Mouse (Mus musculus): Measurements from ENCODE around the gene Zfp280d. TPM values are rescaled to one million over a fixed set of nuclear protein-coding genes. Genes with fewer than 3 reads are reported as not detected.
"Not testable (repeated sequence)": the region's sequence is repeated elsewhere in the genome, so short reads cannot be mapped to it uniquely, and the experiment has no call there.

Gene Zfp280d
- total RNA-seq, 1 experiment from 2014 or later: 79.6 TPM

DNA sequence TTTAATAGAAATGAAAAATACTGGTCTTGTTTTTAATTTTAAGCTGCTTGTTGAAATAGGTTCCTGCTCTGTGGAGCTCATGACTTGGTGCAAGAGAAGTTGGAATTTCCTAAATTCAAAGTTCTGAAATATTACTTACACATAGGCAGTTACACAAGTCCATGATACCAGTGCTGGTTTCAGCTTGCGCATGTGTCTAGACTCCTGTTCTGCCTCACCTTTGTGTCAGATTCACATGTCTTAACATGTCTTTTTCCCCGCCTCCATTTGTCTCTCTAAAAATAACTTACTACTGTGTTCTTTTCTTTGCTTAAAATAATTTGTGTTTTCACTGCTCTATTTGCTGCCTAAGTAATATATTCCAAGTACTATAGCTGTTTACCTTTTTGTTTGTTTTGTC, 64.5 kb downstream of the Zfp280d start:
- ATAC-seq (ENCODE audit: extremely low read depth, insufficient number of reproducible peaks, low FRiP score, poor library complexity, severe bottlenecking): no peak

DNA sequence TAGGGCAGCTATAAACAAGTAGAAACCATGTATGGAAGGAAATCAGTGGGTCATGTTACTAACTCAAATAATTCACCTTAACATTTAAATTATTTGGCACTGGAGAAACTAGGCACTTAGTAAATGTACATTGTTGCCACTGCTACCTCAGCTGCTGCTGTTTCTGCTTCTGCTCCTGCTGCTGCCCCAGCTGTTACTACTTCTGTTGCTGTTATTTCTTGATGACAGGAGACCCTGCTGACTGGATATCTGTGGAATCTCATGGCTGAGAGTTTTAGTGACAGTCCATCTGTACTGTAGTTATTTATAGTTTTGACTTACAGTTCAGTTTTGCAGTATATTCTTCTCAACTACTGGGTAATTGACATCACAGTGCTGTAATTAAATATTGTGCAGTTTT, 69.2 kb downstream of the Zfp280d start:
- no peak for ATAC-seq (ENCODE audit: extremely low read depth, insufficient number of reproducible peaks, low FRiP score, poor library complexity, severe bottlenecking)

DNA sequence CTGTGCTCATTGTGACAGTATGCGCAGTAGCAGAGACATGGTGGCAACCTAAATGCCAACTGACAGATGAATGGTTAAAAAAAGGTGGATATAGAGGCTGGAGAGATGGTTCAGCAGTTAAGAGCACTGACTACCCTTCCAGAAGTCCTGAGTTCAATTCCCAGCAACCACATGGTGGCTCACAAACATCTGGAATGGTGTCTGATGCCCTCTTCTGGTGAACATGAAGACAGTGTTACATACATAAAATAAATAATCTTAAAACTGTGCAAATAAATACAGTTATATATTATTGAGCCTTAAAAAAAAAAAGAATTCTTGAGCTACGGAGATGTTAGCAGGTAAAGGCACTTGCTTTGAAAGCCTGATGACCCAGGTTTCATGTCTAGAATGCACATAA, 97.7 kb downstream of the Zfp280d start:
- ATAC-seq (ENCODE audit: extremely low read depth, insufficient number of reproducible peaks, low FRiP score, poor library complexity, severe bottlenecking): no peak

DNA sequence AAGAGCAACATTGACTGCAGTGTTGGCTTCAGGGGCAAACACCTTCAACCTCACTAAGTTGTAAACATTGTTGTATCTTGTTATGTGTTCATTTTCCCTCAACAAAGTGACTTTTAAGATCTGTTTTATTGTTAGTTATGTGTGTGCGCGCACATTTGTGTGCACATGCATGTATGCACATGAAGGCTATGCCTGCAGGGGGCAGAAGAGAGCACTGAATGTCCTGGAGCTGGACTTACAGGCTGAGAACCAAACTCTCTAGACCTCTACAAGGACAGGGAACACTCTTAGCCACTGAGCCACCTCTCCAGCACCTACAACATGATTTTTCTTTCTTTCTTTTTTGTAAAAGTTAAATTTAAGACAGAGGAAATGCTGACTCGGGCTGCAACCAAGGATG, 99.4 kb downstream of the Zfp280d start:
- no peak for ATAC-seq (ENCODE audit: extremely low read depth, insufficient number of reproducible peaks, low FRiP score, poor library complexity, severe bottlenecking)

DNA sequence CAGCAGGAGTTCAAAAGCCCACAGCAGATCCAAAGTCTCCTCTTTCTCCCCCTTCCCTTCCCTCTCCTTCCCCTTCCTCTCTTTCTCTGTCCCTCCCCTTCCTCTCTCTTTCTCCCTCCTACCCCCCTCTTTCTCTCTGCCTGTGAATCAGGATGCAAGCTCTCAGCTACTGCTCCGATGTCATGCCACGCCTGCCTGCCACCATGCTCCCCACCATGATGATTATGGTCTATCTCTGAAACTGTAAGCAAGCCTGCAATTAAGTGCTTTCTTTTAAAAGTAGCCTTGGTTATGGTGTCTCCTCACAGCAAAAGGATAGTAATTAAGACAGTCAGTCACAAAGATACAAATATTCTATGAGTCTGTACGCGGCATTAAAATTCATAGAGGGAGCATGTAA, 100.3 kb downstream of the Zfp280d start:
- ATAC-seq (ENCODE audit: extremely low read depth, insufficient number of reproducible peaks, low FRiP score, poor library complexity, severe bottlenecking): no peak

DNA sequence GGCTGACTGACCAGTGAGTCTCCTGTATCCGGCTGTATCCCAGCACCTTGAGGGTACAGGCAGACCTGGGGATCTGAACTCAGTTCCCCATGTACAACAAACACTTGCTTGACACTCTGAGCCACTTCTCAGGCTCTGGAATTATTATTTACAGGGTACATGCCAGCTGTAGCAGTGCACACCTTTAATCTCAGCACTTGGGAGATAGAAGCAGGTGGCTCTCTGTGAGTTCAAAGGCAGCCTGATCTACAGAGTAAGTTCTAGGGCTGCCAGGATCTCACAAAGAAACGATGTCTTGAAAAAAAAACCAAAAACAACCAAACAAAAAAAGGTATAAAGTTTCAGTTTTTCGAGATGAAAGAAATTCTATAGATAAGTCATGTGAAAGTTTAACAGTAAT, 101.0 kb downstream of the Zfp280d start:
- no peak for ATAC-seq (ENCODE audit: extremely low read depth, insufficient number of reproducible peaks, low FRiP score, poor library complexity, severe bottlenecking)

DNA sequence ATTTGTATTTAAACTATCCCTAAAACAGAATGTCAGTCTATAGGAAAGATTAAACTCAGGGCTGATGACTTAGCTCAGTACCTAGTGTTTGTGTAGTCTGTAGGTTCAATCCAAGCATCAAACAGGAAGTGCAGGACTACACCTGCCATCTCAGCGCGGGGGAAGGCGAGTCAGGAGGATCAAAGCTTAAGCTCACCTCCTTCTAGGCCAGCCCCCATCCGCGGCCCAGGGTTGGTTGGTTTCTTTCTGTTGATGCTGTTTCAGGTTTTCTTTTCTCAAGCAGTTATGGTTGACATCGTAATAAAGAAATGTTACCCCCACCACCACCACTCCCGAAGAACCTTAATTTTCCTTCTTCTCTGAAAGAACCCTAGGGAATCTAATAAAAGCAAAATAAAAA, 111.1 kb downstream of the Zfp280d start:
- ATAC-seq (ENCODE audit: extremely low read depth, insufficient number of reproducible peaks, low FRiP score, poor library complexity, severe bottlenecking): no peak

DNA sequence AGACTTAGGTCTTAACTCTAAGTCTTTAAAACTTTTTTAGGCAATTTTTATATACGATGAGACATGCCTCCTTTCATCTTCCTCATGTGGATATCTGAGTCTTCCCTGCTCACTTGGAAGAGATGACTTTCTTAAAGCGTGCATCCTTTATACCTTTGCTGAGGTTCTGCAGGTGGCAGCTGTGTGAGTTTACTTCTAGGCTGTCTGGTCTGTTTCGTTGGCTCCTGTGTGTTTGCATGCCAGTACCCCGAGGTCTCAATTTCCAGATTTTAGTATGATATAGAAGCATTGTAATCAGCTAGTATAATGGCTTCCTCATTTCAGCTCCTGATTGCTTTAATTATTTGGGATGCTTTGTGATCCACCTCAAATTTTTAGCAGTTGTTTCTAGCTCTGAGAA, 114.3 kb downstream of the Zfp280d start:
- ATAC-seq (ENCODE audit: extremely low read depth, insufficient number of reproducible peaks, low FRiP score, poor library complexity, severe bottlenecking): no peak

DNA sequence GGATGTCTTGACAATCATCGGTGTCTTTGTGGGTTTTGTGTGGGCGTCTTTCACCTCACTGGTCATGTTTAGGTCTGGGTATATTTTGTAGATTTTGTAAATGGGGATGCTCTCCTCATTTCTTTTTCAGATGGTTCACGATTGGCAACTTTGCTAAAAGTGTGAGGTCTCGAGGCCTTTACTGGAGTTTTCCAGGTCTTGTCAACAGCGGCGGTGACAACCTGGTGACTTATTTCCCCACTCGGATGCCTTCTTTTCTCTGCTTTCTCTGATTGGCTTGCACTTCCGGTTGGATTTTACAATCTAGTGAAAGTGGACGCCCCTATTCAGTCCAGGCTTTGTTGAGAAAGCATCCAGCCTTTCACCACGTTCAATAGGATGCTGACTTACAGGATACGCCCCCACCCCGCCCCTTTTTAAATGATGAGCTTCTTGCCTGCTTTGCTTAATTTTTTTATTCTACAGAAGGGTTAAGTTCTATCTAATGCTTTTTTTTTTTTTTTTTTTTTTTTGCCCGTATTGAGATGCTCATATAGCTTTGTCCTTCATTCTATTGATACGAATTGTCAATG, 114.9 kb downstream of the Zfp280d start:
- no peak for ATAC-seq (ENCODE audit: extremely low read depth, insufficient number of reproducible peaks, low FRiP score, poor library complexity, severe bottlenecking)

DNA sequence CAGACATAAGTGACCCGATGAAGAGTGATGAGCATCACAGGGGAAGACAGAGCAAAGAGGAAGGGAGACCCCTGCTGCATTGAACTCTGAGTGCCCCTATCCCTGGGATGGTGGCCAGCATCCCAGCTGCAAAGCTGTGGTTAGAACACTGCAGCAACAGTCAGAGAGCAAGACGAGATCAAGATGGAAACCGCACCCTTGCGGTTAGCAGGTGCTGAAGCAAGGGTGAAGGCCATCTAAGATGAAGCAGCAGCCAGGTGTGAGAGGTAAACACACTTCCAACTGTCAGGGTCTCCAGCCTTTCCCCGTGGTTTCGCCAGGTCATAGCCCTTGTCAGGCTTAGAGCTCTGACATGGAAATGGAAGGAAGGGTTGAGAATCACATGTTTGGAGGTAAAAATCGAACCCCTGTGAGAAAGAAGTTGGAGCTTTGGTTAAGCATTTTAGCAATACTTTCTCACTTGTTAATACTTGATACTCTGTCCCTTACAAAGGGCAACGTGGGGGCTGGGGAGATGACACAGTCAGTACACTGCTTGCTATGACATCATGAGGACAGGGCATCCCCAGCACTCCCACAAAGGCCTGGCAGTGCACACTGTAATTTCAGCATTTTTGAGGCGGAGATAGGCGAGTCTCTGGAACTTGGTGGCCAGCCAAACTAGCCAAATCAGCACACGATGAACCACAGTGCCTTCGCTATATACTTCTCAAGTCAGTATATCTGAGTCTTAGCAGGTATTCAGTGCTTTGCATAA, 115.8 kb downstream of the Zfp280d start:
- no peak for ATAC-seq (ENCODE audit: extremely low read depth, insufficient number of reproducible peaks, low FRiP score, poor library complexity, severe bottlenecking)

DNA sequence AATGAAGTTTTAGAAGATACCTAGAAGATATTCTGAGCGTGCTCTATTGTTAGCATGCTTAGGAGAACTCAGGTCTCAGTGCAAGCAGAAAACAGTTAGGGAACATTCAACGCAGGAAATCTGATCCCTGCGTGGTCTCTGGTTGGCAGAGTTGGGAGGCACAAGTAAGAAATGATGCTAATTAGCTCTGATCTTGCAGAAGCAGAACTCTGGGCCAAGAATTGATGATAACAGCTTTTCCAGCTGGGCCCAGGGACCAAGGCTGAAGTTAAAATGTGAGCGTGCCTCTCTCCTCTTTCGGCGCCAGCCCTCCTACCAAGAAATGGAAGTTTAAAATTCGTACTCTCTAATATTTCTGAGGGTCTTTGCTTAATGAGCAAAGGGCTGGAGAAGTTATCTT, 118.0 kb downstream of the Zfp280d start:
- ATAC-seq (ENCODE audit: extremely low read depth, insufficient number of reproducible peaks, low FRiP score, poor library complexity, severe bottlenecking): no peak

DNA sequence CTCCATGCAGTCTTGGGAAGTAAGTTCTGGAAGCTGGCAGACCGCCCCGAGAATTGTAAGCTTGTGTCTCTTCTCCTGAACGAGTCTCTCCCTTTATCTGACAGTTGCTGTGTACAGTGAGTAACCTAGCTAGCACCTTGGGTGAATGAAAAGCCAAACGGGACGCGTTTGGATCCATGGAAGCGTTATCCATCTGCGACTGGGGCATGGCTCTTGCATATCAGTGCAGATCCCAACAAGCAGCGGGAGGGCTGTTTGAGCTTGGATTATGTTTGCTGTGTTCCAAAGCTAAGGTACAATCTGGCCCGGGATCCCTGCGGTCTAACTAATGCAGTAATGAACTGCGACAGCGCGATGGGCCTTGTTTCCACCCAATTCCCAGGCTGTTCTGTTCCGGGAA, 118.6 kb downstream of the Zfp280d start:
- no peak for ATAC-seq (ENCODE audit: extremely low read depth, insufficient number of reproducible peaks, low FRiP score, poor library complexity, severe bottlenecking)

DNA sequence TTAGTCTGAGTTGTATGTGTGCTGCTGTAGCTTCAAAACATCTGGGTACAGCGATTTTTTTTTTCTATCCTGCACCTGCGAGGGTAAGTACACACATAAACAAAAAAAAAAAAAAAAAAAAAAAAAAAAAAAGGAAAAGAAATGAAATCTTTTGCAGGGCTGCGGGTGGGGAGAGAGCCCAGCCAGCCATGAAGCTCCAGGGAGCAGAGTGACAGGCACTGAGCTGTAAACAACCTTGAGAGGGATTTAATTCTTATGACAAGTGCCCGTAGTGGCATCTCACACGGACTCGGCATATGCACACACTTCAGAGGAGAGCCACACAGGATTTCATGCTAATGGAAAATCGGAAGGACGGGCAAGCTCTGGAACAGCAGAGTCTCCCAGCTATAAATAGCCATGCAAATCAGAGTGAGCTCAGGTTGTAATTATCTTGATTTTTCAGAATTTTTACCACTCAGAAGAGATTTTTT, 119.2 kb downstream of the Zfp280d start:
- no peak for ATAC-seq (ENCODE audit: extremely low read depth, insufficient number of reproducible peaks, low FRiP score, poor library complexity, severe bottlenecking)

DNA sequence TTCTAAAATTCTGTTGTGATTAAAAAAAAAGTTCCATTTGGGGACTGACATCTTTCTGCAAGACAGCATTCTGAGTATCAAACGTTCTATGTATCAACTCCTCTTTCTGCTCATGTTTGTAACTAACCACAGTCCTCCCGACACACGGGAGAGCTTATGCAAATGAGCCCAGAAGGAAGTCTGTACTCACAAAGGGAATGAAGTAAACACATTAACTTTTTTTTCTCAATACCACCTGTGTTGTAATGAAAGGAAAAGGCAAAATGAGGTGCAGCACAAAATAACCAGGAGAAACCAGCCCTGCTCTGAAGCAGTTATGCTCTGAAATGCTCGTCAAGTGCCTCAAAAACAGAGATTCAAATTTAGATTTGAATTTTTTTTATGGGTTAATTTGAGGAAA, 125.5 kb downstream of the Zfp280d start:
- no peak for ATAC-seq (ENCODE audit: extremely low read depth, insufficient number of reproducible peaks, low FRiP score, poor library complexity, severe bottlenecking)

DNA sequence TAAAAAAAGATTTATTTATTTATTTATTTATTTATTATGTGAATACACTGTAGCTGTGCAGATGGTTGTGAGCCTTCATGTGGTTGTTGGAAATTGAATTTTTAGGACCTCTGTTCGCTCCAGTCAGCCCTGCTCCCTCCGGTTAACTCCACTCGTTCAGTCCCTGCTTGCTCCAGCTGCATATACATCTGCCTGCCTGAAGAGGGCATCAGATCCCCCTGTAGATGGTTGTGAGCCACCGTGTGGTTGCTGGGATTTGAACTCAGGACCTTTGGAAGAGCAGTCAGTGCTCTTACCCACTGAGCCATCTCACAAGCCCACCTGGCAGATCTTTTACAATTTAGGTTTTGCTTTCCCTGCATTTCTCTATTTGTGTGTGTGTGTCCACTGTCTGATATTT, 127.1 kb downstream of the Zfp280d start:
- not testable (repeated sequence) for ATAC-seq (ENCODE audit: extremely low read depth, insufficient number of reproducible peaks, low FRiP score, poor library complexity, severe bottlenecking)

DNA sequence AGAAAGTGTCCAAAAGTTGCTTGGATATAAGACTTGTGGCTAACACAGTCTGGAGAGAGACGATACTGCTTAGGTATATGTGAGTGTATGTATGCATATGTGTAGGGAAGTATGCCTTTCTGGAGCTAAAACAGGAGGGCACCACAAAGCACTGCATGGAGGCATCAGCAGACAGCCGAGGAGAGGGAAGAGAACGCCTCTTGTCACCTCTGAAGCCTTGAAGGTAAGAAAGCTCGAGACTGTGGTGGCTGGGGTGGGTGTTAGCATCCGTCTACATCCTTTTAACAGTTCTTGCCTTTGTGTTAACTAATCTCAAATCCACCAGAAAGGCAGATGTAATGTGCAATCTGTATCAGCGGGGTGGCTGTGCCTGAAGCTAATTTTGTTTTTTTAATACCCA, 128.8 kb downstream of the Zfp280d start:
- no peak for ATAC-seq (ENCODE audit: extremely low read depth, insufficient number of reproducible peaks, low FRiP score, poor library complexity, severe bottlenecking)

DNA sequence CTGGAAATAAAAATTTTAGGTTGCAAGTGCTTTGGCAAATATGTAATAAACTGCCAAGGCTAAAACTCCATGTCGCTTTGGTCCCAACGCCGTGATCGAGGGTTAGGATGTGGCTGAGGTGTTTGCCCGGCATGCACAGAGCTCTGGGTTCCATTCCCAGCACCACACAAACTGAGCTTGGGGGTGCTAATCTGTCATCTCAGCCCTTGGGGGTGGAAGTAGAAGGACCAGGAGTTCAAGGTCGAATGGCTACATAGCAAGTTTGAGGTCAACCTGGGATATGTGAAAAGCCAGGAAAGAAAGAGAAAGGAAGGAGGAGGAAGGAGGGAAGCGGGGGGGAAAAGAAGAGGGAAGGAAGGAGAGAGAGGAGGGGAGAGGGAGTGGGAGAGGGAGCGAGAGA, 129.8 kb downstream of the Zfp280d start:
- ATAC-seq (ENCODE audit: extremely low read depth, insufficient number of reproducible peaks, low FRiP score, poor library complexity, severe bottlenecking): no peak

DNA sequence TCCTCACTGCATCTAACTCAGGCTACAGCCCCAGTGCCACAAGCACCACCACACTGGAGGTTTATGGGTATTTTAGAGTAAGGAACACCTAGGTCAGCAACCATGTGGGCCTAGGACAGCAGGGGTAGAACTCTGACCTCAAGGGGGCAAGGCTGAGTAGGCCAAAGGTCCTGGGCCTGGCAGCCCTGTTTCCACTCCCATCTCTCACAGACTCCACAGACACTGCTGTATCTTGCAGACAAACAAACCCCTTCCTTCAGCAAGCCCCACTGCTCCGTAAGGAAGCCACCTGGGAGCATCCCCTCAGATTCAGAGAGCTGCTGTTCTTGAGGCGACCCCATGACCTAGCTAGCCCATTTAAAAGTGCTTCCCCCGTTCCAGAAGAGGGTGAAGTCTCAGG, 130.3 kb downstream of the Zfp280d start:
- ATAC-seq (ENCODE audit: extremely low read depth, insufficient number of reproducible peaks, low FRiP score, poor library complexity, severe bottlenecking): no peak

DNA sequence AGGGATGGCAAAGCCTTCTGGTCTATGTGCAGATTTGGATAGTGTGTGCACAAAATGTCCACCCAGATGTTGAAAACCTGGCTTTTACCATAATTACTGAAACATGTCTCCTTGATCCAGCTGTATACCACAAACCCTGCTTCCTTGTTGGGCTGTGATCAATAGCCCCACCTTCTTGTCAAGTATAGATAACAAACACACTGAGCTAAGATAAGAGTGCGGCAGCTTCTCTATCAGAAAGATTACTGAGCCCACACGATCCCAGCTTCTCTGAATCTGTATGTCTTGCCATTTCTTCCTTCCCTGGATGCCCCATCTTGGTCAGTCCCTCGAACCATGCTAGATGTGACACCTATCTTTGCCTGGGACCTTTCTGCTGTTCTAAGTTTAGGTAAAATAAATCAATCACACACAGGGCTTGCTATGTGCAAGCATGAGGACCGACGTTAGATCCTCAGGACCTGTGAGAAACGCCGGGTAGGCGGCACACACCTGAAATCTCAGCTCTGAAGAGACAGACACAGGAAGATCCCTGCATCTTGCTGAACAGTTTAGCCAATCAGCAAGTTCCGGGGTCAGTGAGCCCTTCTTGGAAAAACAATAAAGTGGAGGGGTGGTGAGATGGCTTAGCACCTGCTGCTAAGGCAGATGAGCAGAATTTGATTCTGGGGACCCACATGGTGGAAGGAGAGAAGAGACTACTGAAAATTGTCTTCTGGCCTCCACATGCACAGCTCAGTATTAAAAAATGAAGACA, 131.4 kb downstream of the Zfp280d start:
- no peak for ATAC-seq (ENCODE audit: extremely low read depth, insufficient number of reproducible peaks, low FRiP score, poor library complexity, severe bottlenecking)

DNA sequence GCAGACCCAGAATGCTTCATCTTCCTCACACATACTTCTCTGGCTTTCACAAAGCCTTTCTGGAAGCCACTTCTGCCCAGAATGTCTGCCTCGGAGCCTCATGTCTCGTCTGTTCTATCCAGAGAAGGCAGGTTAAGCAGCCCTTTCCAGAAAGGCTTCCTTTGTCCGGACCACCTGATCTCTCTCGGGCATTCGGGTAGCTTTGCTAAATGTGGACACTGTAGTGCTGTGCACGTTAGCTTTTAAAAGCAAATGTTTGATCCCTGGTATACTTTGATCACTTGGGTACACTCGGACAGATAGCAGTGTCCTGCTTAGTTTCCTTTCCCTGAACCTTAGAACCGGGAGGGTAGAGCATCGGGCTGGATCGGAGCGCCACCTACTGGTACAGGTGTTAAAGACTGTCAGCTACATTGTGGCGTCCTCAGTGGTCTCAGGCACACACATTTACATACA, 133.5 kb downstream of the Zfp280d start:
- peak; percentile 82 for ATAC-seq (ENCODE audit: extremely low read depth, insufficient number of reproducible peaks, low FRiP score, poor library complexity, severe bottlenecking)
